Comparison of ENCODE assay signal across 19 mouse cellular contexts in genomic region chr8:48688706-48689105, GRCm38 (mm10).
DNase-seq lines count a peak whose midpoint lies in the region; ATAC-seq and TF ChIP-seq lines count a peak whose summit lies in the region.
"Had no signal": no experiment of that assay in that cellular context is flagged by ENCODE, and none has a peak within 500 bp of the region (broad histone marks: within the 10 kb centered on the region; RNA-seq: fewer than 3 reads in every experiment).

No protein-coding gene starts in this region.

- H3K4me2 ChIP-seq in embryonic facial prominence, embryonic 14.5 days (ENCODE audit: low read depth, low read length): no peak overlapping the region
- H3K4me2 ChIP-seq in kidney, embryonic 16.5 days (replicated peaks; ENCODE audit: low read depth, low read length): no peak overlapping the region
- H3K4me2 ChIP-seq in intestine, postnatal 0 days (replicated peaks; ENCODE audit: low read depth): no peak overlapping the region; the same call in 1 of the 2 replicates
- H3K4me2 ChIP-seq: embryonic facial prominence, embryonic 15.5 days; forebrain, embryonic 15.5 days; heart, embryonic 13.5 days; hindbrain, embryonic 12.5 days had no signal

- H3K27me3 ChIP-seq in embryonic facial prominence, embryonic 14.5 days (replicated peaks; ENCODE audit: control insufficient read depth, insufficient read depth, low read length): no peaks in the 10 kb centered on the region
- H3K27me3 ChIP-seq in embryonic facial prominence, embryonic 10.5 days (replicated peaks; ENCODE audit: low read depth, poor library complexity, severe bottlenecking): no peaks in the 10 kb centered on the region
- H3K27me3 ChIP-seq in kidney, embryonic 16.5 days (ENCODE audit: insufficient read depth, low read length): no peaks in the 10 kb centered on the region
- no peaks in the 10 kb centered on the region for H3K27me3 ChIP-seq in intestine, postnatal 0 days (replicated peaks; ENCODE audit: control insufficient read depth, insufficient read depth, low read length)
- H3K27me3 ChIP-seq: embryonic facial prominence, embryonic 15.5 days; forebrain, embryonic 15.5 days; heart, embryonic 13.5 days; hindbrain, embryonic 12.5 days had no signal

- no peaks in the 10 kb centered on the region for H3K9me3 ChIP-seq in embryonic facial prominence, embryonic 14.5 days (ENCODE audit: control insufficient read depth, low read length)
- no peaks in the 10 kb centered on the region for H3K9me3 ChIP-seq in embryonic facial prominence, embryonic 10.5 days
- H3K9me3 ChIP-seq in kidney, embryonic 16.5 days (ENCODE audit: low read length): no peaks in the 10 kb centered on the region
- no peaks in the 10 kb centered on the region for H3K9me3 ChIP-seq in intestine, postnatal 0 days (ENCODE audit: control insufficient read depth)
- H3K9me3 ChIP-seq: embryonic facial prominence, embryonic 15.5 days; forebrain, embryonic 15.5 days; heart, embryonic 13.5 days; hindbrain, embryonic 12.5 days had no signal

- H3K27ac ChIP-seq in embryonic facial prominence, embryonic 14.5 days (replicated peaks; ENCODE audit: low read depth, low read length): peak overlapping the region; percentile 49; the same call in 1 of the 2 replicates
- no peak overlapping the region for H3K27ac ChIP-seq in embryonic facial prominence, embryonic 10.5 days (replicated peaks)
- peak overlapping the region; percentile 23; the same call in 1 of the 2 replicates for H3K27ac ChIP-seq in kidney, embryonic 16.5 days (ENCODE audit: low read length)
- H3K27ac ChIP-seq in embryonic fibroblast, embryonic 13.5 days (ENCODE audit: insufficient read depth, low read length): peak overlapping the region; percentile 0; the same call in 1 of the 2 replicates
- no peak overlapping the region for H3K27ac ChIP-seq in intestine, postnatal 0 days (ENCODE audit: low read depth, low read length)
- H3K27ac ChIP-seq: forebrain, embryonic 15.5 days; heart, embryonic 13.5 days; hindbrain, embryonic 12.5 days had no signal

- no peak overlapping the region for H3K4me3 ChIP-seq in embryonic facial prominence, embryonic 14.5 days (ENCODE audit: low read depth, low read length)
- H3K4me3 ChIP-seq in embryonic facial prominence, embryonic 10.5 days: no peak overlapping the region
- H3K4me3 ChIP-seq in kidney, embryonic 16.5 days (ENCODE audit: low read length): no peak overlapping the region
- H3K4me3 ChIP-seq in embryonic fibroblast, embryonic 13.5 days (ENCODE audit: insufficient read depth, low read length): no peak overlapping the region
- no peak overlapping the region for H3K4me3 ChIP-seq in intestine, postnatal 0 days (ENCODE audit: low read depth, low read length)
- H3K4me3 ChIP-seq: embryonic facial prominence, embryonic 15.5 days; forebrain, embryonic 15.5 days; heart, embryonic 13.5 days; hindbrain, embryonic 12.5 days had no signal

- H3K36me3 ChIP-seq in embryonic facial prominence, embryonic 14.5 days (ENCODE audit: control insufficient read depth, insufficient read depth, low read length): no peaks in the 10 kb centered on the region
- no peaks in the 10 kb centered on the region for H3K36me3 ChIP-seq in embryonic facial prominence, embryonic 10.5 days (replicated peaks)
- no peaks in the 10 kb centered on the region for H3K36me3 ChIP-seq in kidney, embryonic 16.5 days (ENCODE audit: insufficient read depth, low read length)
- no peaks in the 10 kb centered on the region for H3K36me3 ChIP-seq in intestine, postnatal 0 days (ENCODE audit: control insufficient read depth, insufficient read depth)
- H3K36me3 ChIP-seq: embryonic facial prominence, embryonic 15.5 days; forebrain, embryonic 15.5 days; G1E; heart, embryonic 13.5 days; hindbrain, embryonic 12.5 days had no signal

- TF ChIP-seq CTCF in embryonic fibroblast, embryonic 13.5 days (IDR thresholded peaks at IDR 0.05; ENCODE audit: borderline replicate concordance, insufficient read depth, low read length): no peak
- no peak for TF ChIP-seq CTCF in intestine, postnatal 0 days (IDR thresholded peaks at IDR 0.05; ENCODE audit: low read depth)

- no peak for DNase-seq in embryonic facial prominence, embryonic 14.5 days (ENCODE audit: low spot score)
- DNase-seq in embryonic facial prominence, embryonic 10.5 days (ENCODE audit: low spot score): no peak
- DNase-seq in kidney, postnatal 4 days: no peak
- no peak for DNase-seq in adipocyte (ENCODE audit: low spot score)
- DNase-seq: B cell, adult 2 months; cerebellum, adult 11-12 months; cerebellum, adult 9-10 months; cerebellum, postnatal 25 days; gastrocnemius, postnatal 10 days had no signal

- no peak for ATAC-seq in embryonic facial prominence, embryonic 14.5 days (ENCODE audit: low read depth)
- no peak for ATAC-seq in kidney, embryonic 16.5 days (ENCODE audit: low FRiP score, low TSS enrichment)
- ATAC-seq in intestine, postnatal 0 days: peak; percentile 36; the same call in 1 of the 2 replicates
- ATAC-seq: CD4-positive, CD25-positive, alpha-beta regulatory T cell, adult 4 months; forebrain, embryonic 15.5 days; hindbrain, embryonic 16.5 days had no signal

- H3K4me1 ChIP-seq in embryonic facial prominence, embryonic 14.5 days (ENCODE audit: control insufficient read depth, insufficient read depth, low read length): peaks cover 23% of the 10 kb centered on the region
- peaks cover 19% of the 10 kb centered on the region for H3K4me1 ChIP-seq in embryonic facial prominence, embryonic 10.5 days
- peaks cover 12% of the 10 kb centered on the region for H3K4me1 ChIP-seq in kidney, embryonic 16.5 days (ENCODE audit: insufficient read depth, low read length)
- peaks cover 7% of the 10 kb centered on the region for H3K4me1 ChIP-seq in embryonic fibroblast, embryonic 13.5 days (ENCODE audit: control insufficient read depth, insufficient read depth, low read length)
- peaks cover 6% of the 10 kb centered on the region; the same call in 1 of the 2 replicates for H3K4me1 ChIP-seq in intestine, postnatal 0 days (replicated peaks; ENCODE audit: control insufficient read depth, insufficient read depth, low read length)
- H3K4me1 ChIP-seq: hindbrain, embryonic 12.5 days had no signal

- 67% methylated on average over 4 of the region's 4 CpGs for WGBS in embryonic facial prominence, embryonic 14.5 days
- WGBS in embryonic facial prominence, embryonic 10.5 days: 89% methylated on average over 4 of the region's 4 CpGs
- WGBS in kidney, embryonic 16.5 days: 55% methylated on average over 4 of the region's 4 CpGs
- 30% methylated on average over 4 of the region's 4 CpGs for WGBS in intestine, postnatal 0 days

- no peak overlapping the region for H3K9ac ChIP-seq in embryonic facial prominence, embryonic 14.5 days (ENCODE audit: low read depth, low read length)
- no peak overlapping the region for H3K9ac ChIP-seq in kidney, embryonic 16.5 days (replicated peaks; ENCODE audit: low read length)
- H3K9ac ChIP-seq in intestine, postnatal 0 days (ENCODE audit: low read depth, low read length): no peak overlapping the region
- H3K9ac ChIP-seq: embryonic facial prominence, embryonic 15.5 days; forebrain, embryonic 15.5 days; heart, embryonic 13.5 days; hindbrain, embryonic 12.5 days had no signal

- no peak for TF ChIP-seq POLR2A in embryonic fibroblast, embryonic 13.5 days (IDR thresholded peaks at IDR 0.05; ENCODE audit: low read depth, low read length)

Comparison
In these comparisons a context has a peak if more than half of its experiments do, and no peak if none do; other contexts are left out.
1. H3K27ac ChIP-seq: peak in embryonic facial prominence, embryonic 14.5 days (single experiment), kidney, embryonic 16.5 days (single experiment) and embryonic fibroblast, embryonic 13.5 days (single experiment); none in embryonic facial prominence, embryonic 10.5 days (single experiment) and intestine, postnatal 0 days (single experiment).